Comparison of ENCODE assay signal across 18 mouse cellular contexts in the genomic region with DNA sequence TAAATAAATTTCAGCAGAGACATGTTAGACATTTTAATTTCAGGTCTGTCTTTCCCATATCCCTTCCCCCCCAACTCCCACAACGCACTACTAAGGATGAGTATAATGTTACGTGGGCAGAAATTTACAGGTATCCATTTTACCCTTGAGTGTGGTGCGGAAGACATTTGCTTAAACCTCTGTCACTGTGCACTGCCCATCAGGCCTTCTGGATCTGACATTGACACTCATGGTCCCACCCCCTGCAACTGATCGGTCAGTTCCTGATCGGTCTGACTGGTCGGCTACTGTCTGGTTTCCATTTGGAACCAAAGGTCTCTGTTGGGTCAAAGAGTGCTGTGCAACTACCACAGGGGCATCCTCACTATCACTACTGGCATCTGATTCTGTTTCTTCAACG.
"Had no signal": no experiment of that assay in that cellular context is flagged by ENCODE, and none has a peak within 500 bp of the region (broad histone marks: within the 10 kb centered on the region; RNA-seq: fewer than 3 reads in every experiment).

No protein-coding gene starts in this region.

- H3K4me2 ChIP-seq: liver, embryonic 15.5 days; lung, embryonic 15.5 days; midbrain, embryonic 12.5 days; midbrain, embryonic 15.5 days; neural tube, embryonic 12.5 days; stomach, embryonic 15.5 days had no signal

- H3K9ac ChIP-seq: liver, embryonic 15.5 days; liver, postnatal 0 days; lung, embryonic 15.5 days; midbrain, embryonic 12.5 days; midbrain, embryonic 15.5 days; neural tube, embryonic 12.5 days; stomach, embryonic 15.5 days had no signal

- H3K27me3 ChIP-seq: liver, embryonic 15.5 days; lung, embryonic 15.5 days; megakaryocyte, embryonic 14.5 days; midbrain, embryonic 12.5 days; midbrain, embryonic 15.5 days; neural tube, embryonic 12.5 days; stomach, embryonic 15.5 days had no signal

- H3K9me3 ChIP-seq: liver, embryonic 15.5 days; lung, embryonic 15.5 days; megakaryocyte, embryonic 14.5 days; midbrain, embryonic 12.5 days; midbrain, embryonic 15.5 days; neural tube, embryonic 12.5 days; stomach, embryonic 15.5 days had no signal

- DNase-seq: liver, postnatal 0 days; lung, adult 2 months; lung, postnatal 14 days; lung, postnatal 36 days; right cerebral cortex, postnatal 14 days; thymus, adult 2 months; thymus, postnatal 25 days; thymus, postnatal 4 days had no signal

- H3K4me3 ChIP-seq: liver, embryonic 15.5 days; lung, embryonic 15.5 days; megakaryocyte, embryonic 14.5 days; midbrain, embryonic 12.5 days; midbrain, embryonic 15.5 days; neural tube, embryonic 12.5 days; stomach, embryonic 15.5 days had no signal

- H3K4me1 ChIP-seq: liver, embryonic 15.5 days; lung, embryonic 15.5 days; midbrain, embryonic 12.5 days; midbrain, embryonic 15.5 days; neural tube, embryonic 12.5 days; stomach, embryonic 15.5 days had no signal

- H3K27ac ChIP-seq: liver, embryonic 15.5 days; lung, embryonic 15.5 days; macrophage; midbrain, embryonic 12.5 days; midbrain, embryonic 15.5 days; neural tube, embryonic 12.5 days; stomach, embryonic 15.5 days; stomach, postnatal 0 days had no signal

- ATAC-seq: liver, postnatal 0 days; lung, postnatal 0 days; midbrain, embryonic 15.5 days had no signal
